Mouse (Mus musculus): ENCODE results near the gene Card9. TPM values are rescaled to one million over a fixed set of nuclear protein-coding genes. Genes with fewer than 3 reads are reported as not detected.

The Card9 gene
- total RNA-seq, 2 experiments from 2014 or later, result 27.3 to 121 TPM

GRCm38 (mm10) chr2:26363481-26363880 lies 2.8 kb upstream of the Card9 start:
- no peak for ATAC-seq (replicated peaks; ENCODE audit: poor library complexity)

GRCm38 (mm10) chr2:26362991-26363390 lies 2.3 kb upstream of the Card9 start:
- no peak for ATAC-seq (replicated peaks; ENCODE audit: poor library complexity)

- ATAC-seq (replicated peaks; ENCODE audit: poor library complexity), result peak; percentile 77
Measured at GRCm38 (mm10) chr2:26359983-26360382, 735 bp downstream of the Card9 start.

- ATAC-seq (replicated peaks; ENCODE audit: poor library complexity), result no peak
Measured at GRCm38 (mm10) chr2:26358667-26359320, 1.9 kb downstream of the Card9 start.

- ATAC-seq (replicated peaks; ENCODE audit: poor library complexity), result no peak
Measured at GRCm38 (mm10) chr2:26357484-26357883, 3.2 kb downstream of the Card9 start.

GRCm38 (mm10) chr2:26356678-26357077 lies 4.0 kb downstream of the Card9 start:
- no peak for ATAC-seq (replicated peaks; ENCODE audit: poor library complexity)

- no peak for ATAC-seq (replicated peaks; ENCODE audit: poor library complexity)
Measured at GRCm38 (mm10) chr2:26356231-26356630, 4.5 kb downstream of the Card9 start.

- no peak for ATAC-seq (replicated peaks; ENCODE audit: poor library complexity)
Measured at GRCm38 (mm10) chr2:26354401-26354800, 6.3 kb downstream of the Card9 start.

- ATAC-seq (replicated peaks; ENCODE audit: poor library complexity), result no peak
Measured at GRCm38 (mm10) chr2:26353066-26353980, 7.4 kb downstream of the Card9 start.

GRCm38 (mm10) chr2:26352291-26352910 lies 8.3 kb downstream of the Card9 start:
- peak; percentile 32 for ATAC-seq (replicated peaks; ENCODE audit: poor library complexity)

- peak; percentile 93 for ATAC-seq (replicated peaks; ENCODE audit: poor library complexity)
Measured at GRCm38 (mm10) chr2:26351358-26352290, 9.1 kb downstream of the Card9 start, which contains the start of gene Dnlz. Gene Dnlz (minus strand): TSS chr2:26352110.

GRCm38 (mm10) chr2:26348241-26348640 lies 12.5 kb downstream of the Card9 start:
- no peak for ATAC-seq (replicated peaks; ENCODE audit: poor library complexity)

- ATAC-seq (replicated peaks; ENCODE audit: poor library complexity), result no peak
Measured at GRCm38 (mm10) chr2:26342609-26343490, 17.9 kb downstream of the Card9 start.

GRCm38 (mm10) chr2:26342044-26342443 lies 18.7 kb downstream of the Card9 start:
- no peak for ATAC-seq (replicated peaks; ENCODE audit: poor library complexity)

GRCm38 (mm10) chr2:26341510-26341981 lies 19.2 kb downstream of the Card9 start:
- no peak for ATAC-seq (replicated peaks; ENCODE audit: poor library complexity)

- ATAC-seq (replicated peaks; ENCODE audit: poor library complexity), result no peak
Measured at GRCm38 (mm10) chr2:26339204-26339551, 21.5 kb downstream of the Card9 start.

GRCm38 (mm10) chr2:26338302-26339203 lies 22.2 kb downstream of the Card9 start:
- no peak for ATAC-seq (replicated peaks; ENCODE audit: poor library complexity)

- no peak for ATAC-seq (replicated peaks; ENCODE audit: poor library complexity)
Measured at GRCm38 (mm10) chr2:26330702-26331101, 30.0 kb downstream of the Card9 start.
